Mouse (Mus musculus): ENCODE measurements at regions not wholly inside any gene's neighbourhood (a gene's known extent, or its start where the extent isn't known, plus 50 kb on each side); places are given as distances from the start of the nearest gene placed in this dataset.

GRCm38 (mm10) chr12:67929842-67930241 lies 707.5 kb upstream of the Mdga2 start:
- Histone ChIP-seq H3K9me3 (replicated peaks; ENCODE audit: insufficient read depth, low read length) (no peaks in the 10 kb centered on the region), H3K27me3 (ENCODE audit: control insufficient read depth in 1 of 2, insufficient read depth in 2 of 2, low read length in 2 of 2) (no peaks in the 10 kb centered on the region), H3K9ac (ENCODE audit: control insufficient read depth, low read depth, low read length, poor library complexity, severe bottlenecking) (no peak overlapping the region), H3K36me3 (ENCODE audit: control insufficient read depth in 1 of 2, insufficient read depth in 2 of 2, low read length in 2 of 2) (peaks cover 0 to 2% of the 10 kb centered on the region in 2 experiments; a peak in 1 of 4 replicates), H3K4me1 (ENCODE audit: control insufficient read depth in 1 of 2, insufficient read depth in 2 of 2, low read length in 2 of 2) (no peaks in the 10 kb centered on the region), H3K4me3 (ENCODE audit: control insufficient read depth in 1 of 2, insufficient read depth in 1 of 2, low read depth in 2 of 2, low read length in 2 of 2) (no peak overlapping the region), H3K27ac (ENCODE audit: control insufficient read depth, low read depth, low read length) (no peak overlapping the region), H3K79me2 (ENCODE audit: control insufficient read depth, insufficient read depth, low read length, poor library complexity) (no peaks in the 10 kb centered on the region)
- DNase-seq (ENCODE audit: low read depth, low spot score): no peak
- TF ChIP-seq HCFC1 (IDR thresholded peaks at IDR 0.05; ENCODE audit: low read depth, low read length): no peak
- no peak for TF ChIP-seq TBP (IDR thresholded peaks at IDR 0.05; ENCODE audit: low read depth, low read length)
- TF ChIP-seq MAX (IDR thresholded peaks at IDR 0.05; ENCODE audit: low read length): no peak
- TF ChIP-seq NRF1 (IDR thresholded peaks at IDR 0.05; ENCODE audit: insufficient read depth, low read depth, low read length, poor library complexity, severe bottlenecking): no peak
- no peak for TF ChIP-seq SIN3A (IDR thresholded peaks at IDR 0.05; ENCODE audit: low read length)
- TF ChIP-seq USF1 (IDR thresholded peaks at IDR 0.05; ENCODE audit: low read depth, low read length): no peak
- TF ChIP-seq POLR2AphosphoS2 (IDR thresholded peaks at IDR 0.05; ENCODE audit: low read length): no peak
- no peak for TF ChIP-seq GATA1 (IDR thresholded peaks at IDR 0.05; ENCODE audit: low read depth, low read length)
- TF ChIP-seq TCF12 (IDR thresholded peaks at IDR 0.05; ENCODE audit: low read depth, low read length): no peak
- no peak for TF ChIP-seq EP300 (IDR thresholded peaks at IDR 0.05; ENCODE audit: low read depth in 1 of 2, low read length in 2 of 2)
- TF ChIP-seq ZMIZ1 (IDR thresholded peaks at IDR 0.05; ENCODE audit: low read depth, low read length): no peak

- no peaks in the 10 kb centered on the region for H3K27me3 ChIP-seq (ENCODE audit: control insufficient read depth in 1 of 2, insufficient read depth in 2 of 2, low read length in 2 of 2)
- H3K27ac ChIP-seq (ENCODE audit: control insufficient read depth, low read depth, low read length): no peak overlapping the region
- TF ChIP-seq ETS1 (IDR thresholded peaks at IDR 0.05; ENCODE audit: low read depth, low read length): no peak
- no peak for DNase-seq (ENCODE audit: low read depth, low spot score)
- H3K9me3 ChIP-seq (replicated peaks; ENCODE audit: insufficient read depth, low read length): no peaks in the 10 kb centered on the region
- no peak overlapping the region for H3K4me3 ChIP-seq (ENCODE audit: control insufficient read depth in 1 of 2, insufficient read depth in 1 of 2, low read depth in 2 of 2, low read length in 2 of 2)
- no peaks in the 10 kb centered on the region for H3K79me2 ChIP-seq (ENCODE audit: control insufficient read depth, insufficient read depth, low read length, poor library complexity)
- H3K36me3 ChIP-seq (ENCODE audit: control insufficient read depth in 1 of 2, insufficient read depth in 2 of 2, low read length in 2 of 2): no peaks in the 10 kb centered on the region
- no peaks in the 10 kb centered on the region for H3K4me1 ChIP-seq (ENCODE audit: control insufficient read depth in 1 of 2, insufficient read depth in 2 of 2, low read length in 2 of 2)
- no peak overlapping the region for H3K9ac ChIP-seq (ENCODE audit: control insufficient read depth, low read depth, low read length, poor library complexity, severe bottlenecking)
These were observed 692.3 kb upstream of the Mdga2 start for GRCm38 (mm10) chr12:67914603-67915002.

- TF ChIP-seq ETS1 (IDR thresholded peaks at IDR 0.05; ENCODE audit: low read depth, low read length): no peak
- TF ChIP-seq ELF1 (IDR thresholded peaks at IDR 0.05; ENCODE audit: low read depth, low read length): no peak
- TF ChIP-seq MXI1 (IDR thresholded peaks at IDR 0.05; ENCODE audit: low read depth, low read length): no peak
- no peak for TF ChIP-seq MAFK (IDR thresholded peaks at IDR 0.05; ENCODE audit: borderline replicate concordance, low read depth, low read length)
- no peak for TF ChIP-seq ZC3H11A (IDR thresholded peaks at IDR 0.05; ENCODE audit: low read depth, low read length)
- no peak for TF ChIP-seq POLR2A (IDR thresholded peaks at IDR 0.05; ENCODE audit: control insufficient read depth in 1 of 2, insufficient read depth in 1 of 2, low read depth in 1 of 2, low read length in 2 of 2, poor library complexity in 1 of 2)
- no peak for TF ChIP-seq MAZ (IDR thresholded peaks at IDR 0.05; ENCODE audit: low read depth, low read length)
- TF ChIP-seq TBP (IDR thresholded peaks at IDR 0.05; ENCODE audit: low read depth, low read length): no peak
- TF ChIP-seq HCFC1 (IDR thresholded peaks at IDR 0.05; ENCODE audit: low read depth, low read length): no peak
- no peak for TF ChIP-seq RAD21 (IDR thresholded peaks at IDR 0.05; ENCODE audit: low read depth, low read length)
- no peak for TF ChIP-seq GATA1 (IDR thresholded peaks at IDR 0.05; ENCODE audit: low read depth, low read length)
- TF ChIP-seq CHD1 (IDR thresholded peaks at IDR 0.05; ENCODE audit: low read depth, low read length): no peak
- peak; percentile 3 for DNase-seq (ENCODE audit: low read depth, low spot score)
- Histone ChIP-seq H3K79me2 (ENCODE audit: control insufficient read depth, insufficient read depth, low read length, poor library complexity) (no peaks in the 10 kb centered on the region), H3K27ac (ENCODE audit: control insufficient read depth, low read depth, low read length) (no peak overlapping the region), H3K36me3 (ENCODE audit: control insufficient read depth in 1 of 2, insufficient read depth in 2 of 2, low read length in 2 of 2) (no peaks in the 10 kb centered on the region), H3K9ac (ENCODE audit: control insufficient read depth, low read depth, low read length, poor library complexity, severe bottlenecking) (no peak overlapping the region), H3K4me1 (ENCODE audit: control insufficient read depth in 1 of 2, insufficient read depth in 2 of 2, low read length in 2 of 2) (no peaks in the 10 kb centered on the region), H3K9me3 (replicated peaks; ENCODE audit: insufficient read depth, low read length) (no peaks in the 10 kb centered on the region), H3K4me3 (ENCODE audit: control insufficient read depth in 1 of 2, insufficient read depth in 1 of 2, low read depth in 2 of 2, low read length in 2 of 2) (no peak overlapping the region), H3K27me3 (ENCODE audit: control insufficient read depth in 1 of 2, insufficient read depth in 2 of 2, low read length in 2 of 2) (no peaks in the 10 kb centered on the region)
These were observed 664.9 kb upstream of the Mdga2 start for GRCm38 (mm10) chr12:67887296-67887695.
